Mouse (Mus musculus): ENCODE results near the gene Rbl2.

Rbl2 gene

GRCm38 (mm10) chr8:91094135-91094534 lies 24.3 kb downstream of the Rbl2 start:
- in situ Hi-C loops (cut with MboI; ENCODE audit: unreplicated experiment in 2 of 2) = no loop called here

DNA sequence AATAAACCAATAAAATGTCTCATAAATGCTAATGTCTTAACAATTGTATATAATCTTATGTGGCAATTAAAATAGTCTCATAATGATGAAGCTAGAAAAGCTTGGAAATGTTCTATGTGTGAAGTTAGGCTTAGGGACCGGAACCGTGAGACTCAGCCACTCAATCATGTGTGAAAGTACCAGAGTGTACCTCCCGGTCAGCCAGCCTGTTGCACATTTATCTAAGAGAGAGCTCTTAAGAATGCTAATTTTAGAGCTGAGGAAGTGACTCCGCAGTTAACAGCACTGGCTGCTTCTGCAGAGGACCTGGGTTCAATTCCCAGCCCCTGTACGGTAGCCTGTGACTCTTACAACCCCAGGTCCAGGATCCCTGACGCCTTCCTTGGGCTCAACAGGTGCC lies 28.2 kb downstream of the Rbl2 start:
- in situ Hi-C loops (cut with MboI; ENCODE audit: unreplicated experiment in 2 of 2) = no loop called here

- in situ Hi-C loops (cut with MboI; ENCODE audit: unreplicated experiment in 2 of 2) = no loop called here
Measured at GRCm38 (mm10) chr8:91106271-91106670, 36.4 kb downstream of the Rbl2 start.

DNA sequence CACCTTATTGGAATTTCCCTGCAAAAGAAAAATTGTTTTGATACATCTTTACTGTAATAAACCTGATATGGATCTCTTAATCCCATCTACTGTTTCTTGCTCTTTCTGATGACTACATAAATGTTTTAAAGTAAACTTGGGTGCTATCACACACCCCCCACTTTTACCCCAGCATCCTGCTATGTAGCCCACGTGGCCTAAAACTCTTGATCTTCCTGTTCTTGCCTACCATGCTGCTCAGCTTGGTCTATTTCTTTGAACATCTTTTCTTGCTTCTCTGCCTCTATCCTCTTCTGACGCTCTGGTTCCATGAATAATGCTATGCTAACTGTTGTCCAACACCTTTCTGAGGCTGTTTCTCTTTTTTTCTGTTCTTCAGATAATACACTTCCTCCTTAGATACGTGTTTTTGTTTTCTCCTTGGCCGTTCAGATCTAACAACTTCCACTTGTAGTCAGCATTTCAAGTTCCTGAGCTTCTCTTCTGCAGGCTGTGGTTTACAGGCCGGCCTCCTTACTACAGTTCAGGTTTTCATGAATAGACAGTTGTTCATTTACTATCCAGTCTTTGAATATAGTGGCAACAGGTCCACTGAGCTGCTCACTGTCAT lies 42.1 kb downstream of the Rbl2 start:
- in situ Hi-C loops (cut with MboI; ENCODE audit: unreplicated experiment in 2 of 2) = no loop called here

DNA sequence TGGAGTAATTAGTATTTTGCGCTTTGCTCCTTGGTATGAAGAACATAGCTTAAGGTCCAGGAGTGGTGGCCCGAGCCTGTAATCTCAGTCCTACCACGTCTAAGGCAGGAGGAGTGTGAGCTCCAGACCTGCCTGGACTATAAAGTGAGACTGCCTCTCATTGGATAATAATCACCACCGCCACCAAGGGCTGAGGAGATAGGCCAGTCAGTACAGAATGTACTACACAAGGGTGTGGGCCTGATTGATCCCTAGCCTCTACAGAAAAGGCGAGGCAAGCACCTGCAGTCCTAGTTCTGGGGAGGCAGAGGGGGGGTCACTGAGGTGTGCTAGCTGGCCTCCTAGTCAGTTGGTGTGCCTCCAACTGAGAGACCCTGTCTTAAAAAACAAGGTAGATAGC lies 44.6 kb downstream of the Rbl2 start:
- in situ Hi-C loops (cut with MboI; ENCODE audit: unreplicated experiment in 2 of 2) = no loop called here

DNA sequence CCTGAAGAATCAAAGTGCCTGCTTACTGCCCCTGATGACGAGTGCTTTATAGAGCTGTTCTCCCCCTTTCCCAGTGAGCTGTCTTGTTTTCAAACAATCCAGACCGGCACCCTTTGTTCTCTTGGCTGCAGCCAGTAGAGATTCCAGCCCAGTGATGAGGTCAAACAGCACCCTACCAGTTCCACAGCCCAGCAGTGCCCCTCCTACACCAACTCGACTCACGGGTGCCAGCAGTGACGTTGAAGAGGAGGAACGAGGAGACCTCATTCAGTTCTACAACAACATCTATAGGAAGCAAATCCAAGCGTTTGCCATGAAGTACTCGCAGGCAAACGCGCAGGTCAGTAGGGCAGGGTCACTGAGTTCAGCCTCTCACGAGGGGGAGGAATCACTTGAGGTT lies 45.1 kb downstream of the Rbl2 start:
- in situ Hi-C loops (cut with MboI; ENCODE audit: unreplicated experiment in 2 of 2) = no loop called here

- in situ Hi-C loops (cut with MboI; ENCODE audit: unreplicated experiment in 2 of 2) = no loop called here
Measured at GRCm38 (mm10) chr8:91117537-91117936, 47.7 kb downstream of the Rbl2 start.

GRCm38 (mm10) chr8:91118131-91118530 lies 48.3 kb downstream of the Rbl2 start:
- in situ Hi-C loops (cut with MboI; ENCODE audit: unreplicated experiment in 2 of 2) = no loop called here

DNA sequence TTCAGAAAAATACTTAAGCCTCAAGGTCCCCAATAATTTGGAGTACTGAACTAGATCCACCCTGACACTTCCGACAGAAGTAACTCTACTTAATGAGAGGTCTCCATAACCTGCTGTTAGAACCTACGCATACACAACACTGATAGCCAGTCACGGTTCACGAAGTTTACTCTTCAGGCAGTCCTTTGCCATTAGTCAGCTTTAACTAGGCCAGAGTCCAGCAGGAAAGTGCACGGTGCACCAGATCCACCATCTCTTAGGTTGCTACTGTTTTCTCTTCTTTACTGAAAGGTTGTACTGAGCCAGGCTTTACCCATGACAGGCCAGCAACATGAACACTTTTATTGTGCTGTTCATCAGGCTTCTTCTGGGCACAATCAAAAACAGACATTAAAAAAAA lies 54.5 kb downstream of the Rbl2 start:
- in situ Hi-C loops (cut with MboI; ENCODE audit: unreplicated experiment in 2 of 2) = no loop called here

DNA sequence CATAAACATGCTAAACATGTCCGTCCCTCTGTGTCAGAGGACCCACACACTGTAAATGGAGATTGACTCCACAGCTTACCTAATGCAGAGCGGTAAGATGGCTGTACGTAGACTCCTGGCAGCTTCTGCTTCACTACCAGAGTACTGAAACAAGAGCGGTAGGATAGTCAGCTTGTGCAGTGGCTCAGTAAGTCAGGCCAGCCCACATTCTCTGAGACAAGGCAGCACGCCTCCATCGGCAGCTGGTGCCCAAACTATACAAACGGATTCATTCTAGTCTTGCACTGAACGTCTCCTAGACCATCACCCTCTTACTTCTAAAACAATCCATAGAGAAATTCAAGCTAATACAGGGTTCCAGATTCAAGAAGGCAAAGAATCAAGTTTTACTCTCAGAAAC lies 56.9 kb downstream of the Rbl2 start:
- in situ Hi-C loops (cut with MboI; ENCODE audit: unreplicated experiment in 2 of 2) = loop anchor here (25.0 kb wide), 1 partner anchor 1236 kb away; the partner anchor contains the start of gene Irx5 (in 2 of the 2)

- in situ Hi-C loops (cut with MboI; ENCODE audit: unreplicated experiment in 2 of 2) = loop anchor here (25.0 kb wide), 1 partner anchor 1230 kb away; the partner anchor contains the start of gene Irx5 (in 2 of the 2)
Measured at GRCm38 (mm10) chr8:91132731-91133130, 62.9 kb downstream of the Rbl2 start.

DNA sequence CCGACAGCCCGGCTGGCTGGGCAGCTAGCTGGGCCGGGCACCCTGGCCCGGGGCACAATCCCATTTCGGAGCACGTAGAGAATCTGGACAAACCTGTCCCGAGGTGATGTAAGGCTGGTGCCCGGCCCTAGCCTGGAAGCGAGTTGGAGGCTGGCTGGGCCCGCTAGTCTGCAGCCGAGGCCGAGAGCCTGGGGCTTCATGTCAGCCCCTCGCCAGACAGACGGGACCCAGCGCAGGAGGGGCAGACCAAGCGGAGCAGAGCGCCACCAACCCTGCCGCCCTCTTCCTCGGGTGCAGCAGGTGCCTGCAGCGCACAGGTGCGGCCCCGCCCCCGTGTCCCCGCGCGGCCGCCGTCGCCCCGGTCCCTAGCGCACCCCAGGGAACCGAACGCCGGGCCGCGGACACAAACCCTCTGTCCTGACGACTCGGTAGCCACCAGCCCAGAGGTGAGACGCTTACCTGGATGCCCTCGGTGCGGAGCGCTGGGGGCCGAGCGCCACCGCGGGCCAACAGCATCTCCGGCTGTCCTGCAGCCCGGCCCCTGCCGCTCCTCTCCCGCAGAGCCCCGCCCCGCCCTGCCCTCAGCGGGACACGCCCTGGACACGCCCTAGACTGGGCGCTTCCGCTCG lies 63.7 kb downstream of the Rbl2 start:
- in situ Hi-C loops (cut with MboI; ENCODE audit: unreplicated experiment in 2 of 2) = loop anchor here (25.0 kb wide), 1 partner anchor 1229 kb away; the partner anchor contains the start of gene Irx5 (in 2 of the 2)

DNA sequence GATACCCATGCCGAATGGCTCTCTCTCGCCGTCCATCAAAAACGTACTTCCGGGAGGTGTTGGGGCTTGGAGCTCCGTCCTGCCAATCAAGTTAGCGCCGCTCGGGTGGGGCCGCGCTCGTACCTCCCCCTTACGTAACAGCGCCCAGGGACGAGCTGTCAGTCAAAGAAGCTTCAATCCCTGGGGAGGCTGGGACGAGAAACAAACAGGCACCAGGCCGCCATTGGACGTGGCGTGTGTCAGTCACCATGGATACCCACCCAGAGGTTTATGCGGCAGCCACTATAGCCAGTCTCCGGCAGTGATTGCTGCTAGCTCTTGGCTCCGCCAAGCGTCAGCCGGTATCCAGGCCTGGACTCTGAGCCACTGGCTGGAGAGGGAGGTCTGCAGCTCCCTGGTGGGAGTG lies 64.2 kb downstream of the Rbl2 start:
- in situ Hi-C loops (cut with MboI; ENCODE audit: unreplicated experiment in 2 of 2) = loop anchor here (25.0 kb wide), 1 partner anchor 1228 kb away; the partner anchor contains the start of gene Irx5 (in 2 of the 2)

DNA sequence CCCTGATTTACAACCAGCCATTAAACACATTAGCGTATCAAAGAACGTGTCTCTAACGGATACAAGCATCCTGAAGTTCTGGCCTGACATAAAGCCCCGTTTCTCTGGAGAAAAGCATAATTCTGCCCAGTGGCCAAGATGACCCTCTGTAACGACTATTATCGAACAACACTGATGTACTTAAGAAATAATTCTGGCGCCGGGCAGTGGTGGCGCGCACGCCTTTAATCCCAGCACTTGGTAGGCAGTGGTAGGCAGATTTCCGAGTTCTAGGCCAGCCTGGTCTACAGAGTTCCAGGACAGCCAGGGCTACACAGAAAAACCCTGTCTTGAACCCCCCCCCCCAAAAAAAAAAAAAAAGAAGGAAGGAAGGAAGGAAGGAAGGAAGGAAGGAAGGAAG lies 64.8 kb downstream of the Rbl2 start:
- in situ Hi-C loops (cut with MboI; ENCODE audit: unreplicated experiment in 2 of 2) = loop anchor here (25.0 kb wide), 1 partner anchor 1228 kb away; the partner anchor contains the start of gene Irx5 (in 2 of the 2)

DNA sequence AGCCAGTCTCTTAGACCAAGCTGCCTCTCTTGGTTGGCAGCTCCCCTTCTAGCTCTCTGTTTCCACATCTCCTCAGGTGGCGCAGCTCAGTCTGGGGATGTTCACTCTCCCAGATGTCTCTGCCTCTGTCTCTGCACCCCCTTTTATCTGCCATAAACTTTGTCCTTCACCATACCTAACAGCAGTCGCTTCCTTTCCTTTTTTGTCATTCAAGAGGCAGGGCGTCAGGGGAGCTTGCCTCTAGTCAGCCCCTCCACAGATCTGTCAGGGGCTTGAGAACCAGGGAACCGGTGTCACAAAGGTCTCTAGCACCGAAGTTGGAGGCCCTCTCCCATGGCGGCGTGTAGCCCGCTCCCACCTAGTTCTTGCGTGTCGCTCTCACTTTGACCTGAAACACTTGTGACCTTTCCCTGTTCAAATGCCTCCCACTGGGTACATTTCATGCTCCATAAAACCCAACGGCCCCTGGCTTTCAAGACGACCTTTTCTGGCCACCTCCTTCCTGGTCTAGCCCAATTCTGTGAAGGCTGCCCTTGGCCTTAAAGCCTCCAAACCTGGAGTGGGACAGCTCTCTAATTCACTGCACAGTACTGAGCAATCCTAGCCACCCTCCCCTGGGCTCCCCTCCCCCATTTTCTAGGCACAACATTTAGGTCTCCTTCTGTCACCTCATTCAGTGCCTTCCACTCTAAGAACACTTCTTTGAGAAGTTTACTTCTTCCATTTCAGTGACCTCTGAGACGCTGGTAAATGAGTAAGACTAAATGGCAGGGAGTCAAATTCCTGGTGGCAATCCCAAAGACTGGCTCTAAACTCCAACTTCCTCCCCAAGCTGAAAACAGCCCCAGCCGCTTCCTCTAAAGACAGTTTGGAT lies 65.7 kb downstream of the Rbl2 start:
- in situ Hi-C loops (cut with MboI; ENCODE audit: unreplicated experiment in 2 of 2) = loop anchor here (25.0 kb wide), 1 partner anchor 1227 kb away; the partner anchor contains the start of gene Irx5 (in 2 of the 2)

GRCm38 (mm10) chr8:91140828-91141227 lies 71.0 kb downstream of the Rbl2 start:
- in situ Hi-C loops (cut with MboI; ENCODE audit: unreplicated experiment in 2 of 2) = loop anchor here (10.0 to 25.0 kb wide), 3 partner anchors 346 to 1221 kb away; partner anchors contain the start of gene Irx5 (in 2 of the 2)

GRCm38 (mm10) chr8:91147715-91148114 lies 77.9 kb downstream of the Rbl2 start:
- in situ Hi-C loops (cut with MboI; ENCODE audit: unreplicated experiment in 2 of 2) = loop anchor here (10.0 to 25.0 kb wide), 3 partner anchors 353 to 1215 kb away; partner anchors contain the start of gene Irx5 (in 2 of the 2)

- in situ Hi-C loops (cut with MboI; ENCODE audit: unreplicated experiment in 2 of 2) = loop anchor here (10.0 to 25.0 kb wide), 3 partner anchors 354 to 1214 kb away; partner anchors contain the start of gene Irx5 (in 2 of the 2)
Measured at GRCm38 (mm10) chr8:91148643-91149178, 78.9 kb downstream of the Rbl2 start.

GRCm38 (mm10) chr8:91149298-91149697 lies 79.4 kb downstream of the Rbl2 start:
- in situ Hi-C loops (cut with MboI; ENCODE audit: unreplicated experiment in 2 of 2) = loop anchor here (10.0 to 25.0 kb wide), 3 partner anchors 354 to 1213 kb away; partner anchors contain the start of gene Irx5 (in 2 of the 2)

- in situ Hi-C loops (cut with MboI; ENCODE audit: unreplicated experiment in 2 of 2) = no loop called here
Measured at GRCm38 (mm10) chr8:91151531-91151930, 81.7 kb downstream of the Rbl2 start.

All from v-Abl transformed pro-B cells (cell line).